Mouse (Mus musculus) cerebellum, adult 9-11 months (tissue): ENCODE measurements around the gene D930048N14Rik.
"Not testable (repeated sequence)": the region's sequence is repeated elsewhere in the genome, so short reads cannot be mapped to it uniquely, and the experiment has no call there.

Experiments used
- DNase-seq: peaks from one replicate; pipeline ENCODE4 v3.0.0; 2022

Gene D930048N14Rik

DNA sequence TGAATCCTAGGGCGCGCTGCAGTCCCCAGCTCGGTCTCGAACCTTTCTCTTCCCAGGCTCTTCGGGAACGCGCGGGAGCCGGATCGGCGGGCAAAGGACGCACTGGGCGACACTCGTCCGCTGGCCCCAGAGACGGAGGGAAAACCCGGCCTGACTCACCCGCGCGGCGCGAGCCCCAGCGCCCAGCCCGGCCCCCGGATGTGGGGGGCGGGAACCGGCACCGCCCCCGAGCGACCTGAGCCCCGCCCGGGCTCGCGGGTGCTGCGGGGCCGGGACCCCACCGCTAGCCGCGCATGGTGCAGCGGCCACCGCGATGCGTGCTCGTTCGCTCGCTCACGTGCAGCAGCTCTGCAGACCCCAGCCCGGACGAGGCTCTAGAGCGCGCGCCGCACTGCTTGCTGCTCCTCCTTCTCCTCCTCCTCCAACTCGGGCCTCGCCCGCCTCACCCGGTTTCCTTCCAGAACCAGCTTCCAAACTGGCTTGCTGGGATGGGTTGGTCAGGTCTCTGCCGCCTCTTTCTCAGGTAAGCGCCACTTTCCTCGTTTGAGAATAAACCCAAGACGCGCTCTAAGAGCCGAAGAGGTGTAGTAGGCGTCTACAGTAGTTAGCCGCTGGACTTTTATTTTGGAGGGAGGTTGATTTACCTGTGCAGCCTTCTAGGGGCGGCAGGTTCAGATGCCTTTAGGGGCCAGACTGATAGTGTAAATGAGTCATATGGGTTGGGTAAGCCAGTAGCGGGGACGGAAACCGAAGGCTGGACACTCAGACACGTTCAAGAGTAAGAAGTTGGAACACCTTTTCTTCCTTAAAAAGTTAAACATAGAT lies at the start of gene D930048N14Rik, which contains the start of gene N4bp3:
D930048N14Rik (plus strand) TSS at position 264 of the 825 bp plus-strand sequence.
N4bp3 (minus strand) TSS at position 152 of the 825 bp plus-strand sequence.
- DNase-seq, result peak; percentile 53

DNA sequence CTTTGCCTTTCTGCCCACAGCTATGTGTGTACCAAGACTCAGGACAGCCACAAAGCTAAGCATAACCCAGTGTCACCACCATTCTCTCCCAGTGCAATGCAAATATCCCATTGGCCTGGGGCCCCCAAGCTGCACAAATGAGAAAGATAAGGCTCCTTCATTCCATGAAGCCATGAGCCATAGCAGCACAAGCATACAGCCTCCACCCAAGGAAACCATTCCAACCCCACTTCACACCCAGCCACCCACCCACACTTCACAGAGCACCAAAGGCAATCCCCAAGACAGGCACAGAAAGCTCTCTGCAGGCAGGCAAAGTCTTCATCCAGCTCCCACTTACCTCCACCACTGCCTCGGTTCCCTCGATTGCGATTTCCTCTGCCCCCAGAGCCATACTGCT lies 48.5 kb upstream of the D930048N14Rik start:
- DNase-seq, result no peak

DNA sequence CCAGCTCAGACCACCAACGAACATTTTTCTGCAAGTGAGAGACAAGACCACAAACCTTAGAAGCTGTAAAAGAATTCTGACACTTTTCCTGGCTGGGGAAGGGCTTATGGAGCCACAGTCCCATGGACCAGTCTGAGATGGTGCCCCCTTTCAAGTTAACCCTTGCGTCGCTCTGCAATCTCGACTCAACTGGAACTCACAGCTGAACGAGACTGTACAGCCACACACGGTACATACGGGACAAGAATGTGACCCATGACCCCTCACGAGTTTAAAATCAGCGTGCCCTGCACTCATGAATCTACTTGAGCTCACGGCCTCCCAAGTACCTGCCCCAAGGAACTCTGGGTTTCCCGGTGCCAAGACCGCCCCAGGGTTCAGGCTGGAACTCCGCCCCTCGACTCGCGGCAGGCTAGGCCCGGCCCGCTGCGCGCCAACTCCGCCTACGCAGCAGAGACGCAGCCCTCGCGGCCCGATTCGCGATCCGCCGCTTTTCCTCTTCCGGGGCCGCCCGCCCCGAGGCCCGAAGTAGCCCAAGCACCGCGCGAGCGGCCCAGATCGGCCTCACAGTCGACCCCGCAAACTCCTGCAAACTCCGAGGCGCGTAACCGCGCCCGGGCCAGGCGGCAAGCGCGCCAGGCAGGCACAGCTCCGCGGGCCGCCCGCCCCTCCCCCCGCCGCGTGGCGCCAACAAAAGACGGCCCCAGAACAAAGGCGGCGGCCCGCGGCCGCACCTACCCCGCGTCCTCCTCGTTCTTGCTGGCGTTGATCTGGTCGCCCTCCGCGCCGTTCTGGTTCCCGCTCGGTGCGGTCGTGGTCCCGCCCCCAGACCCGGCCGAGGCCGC lies 44.9 kb upstream of the D930048N14Rik start:
- DNase-seq, result peak; percentile 83

DNA sequence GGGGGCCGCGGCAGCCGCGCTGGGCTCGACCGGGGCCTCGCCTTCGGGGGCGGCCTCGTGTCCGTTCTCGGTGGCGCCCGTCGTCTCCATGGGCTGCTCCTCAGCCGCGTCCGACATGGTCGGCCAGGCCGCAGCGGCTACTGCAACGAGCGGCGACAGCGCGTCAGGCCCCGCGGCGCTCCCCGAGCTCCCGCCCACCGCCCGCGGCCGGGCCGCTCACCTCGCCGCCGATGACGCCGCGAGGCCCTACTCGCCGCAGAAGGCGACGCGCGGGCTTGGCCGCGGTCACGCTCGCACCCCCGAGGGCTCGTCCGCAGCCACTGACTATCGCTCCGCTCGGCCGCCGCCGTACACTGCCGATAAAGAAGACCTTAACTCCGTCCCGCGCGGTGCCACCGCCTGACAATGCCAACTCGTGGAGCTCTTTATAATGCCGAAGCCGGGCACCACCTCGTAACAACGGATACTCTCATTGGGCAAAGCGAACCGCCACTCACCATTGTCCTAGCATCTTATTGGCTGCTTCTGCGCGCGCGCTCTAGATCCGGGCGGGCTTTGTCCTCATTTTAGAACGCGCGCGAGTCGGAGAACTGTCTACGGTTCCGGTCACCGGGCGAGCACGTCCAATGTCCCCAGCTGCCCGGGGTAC lies 44.2 kb upstream of the D930048N14Rik start, which contains the start of gene Hnrnpab:
Hnrnpab (minus strand) TSS at position 401 of the 649 bp plus-strand sequence.
- DNase-seq, result peak; percentile 98

DNA sequence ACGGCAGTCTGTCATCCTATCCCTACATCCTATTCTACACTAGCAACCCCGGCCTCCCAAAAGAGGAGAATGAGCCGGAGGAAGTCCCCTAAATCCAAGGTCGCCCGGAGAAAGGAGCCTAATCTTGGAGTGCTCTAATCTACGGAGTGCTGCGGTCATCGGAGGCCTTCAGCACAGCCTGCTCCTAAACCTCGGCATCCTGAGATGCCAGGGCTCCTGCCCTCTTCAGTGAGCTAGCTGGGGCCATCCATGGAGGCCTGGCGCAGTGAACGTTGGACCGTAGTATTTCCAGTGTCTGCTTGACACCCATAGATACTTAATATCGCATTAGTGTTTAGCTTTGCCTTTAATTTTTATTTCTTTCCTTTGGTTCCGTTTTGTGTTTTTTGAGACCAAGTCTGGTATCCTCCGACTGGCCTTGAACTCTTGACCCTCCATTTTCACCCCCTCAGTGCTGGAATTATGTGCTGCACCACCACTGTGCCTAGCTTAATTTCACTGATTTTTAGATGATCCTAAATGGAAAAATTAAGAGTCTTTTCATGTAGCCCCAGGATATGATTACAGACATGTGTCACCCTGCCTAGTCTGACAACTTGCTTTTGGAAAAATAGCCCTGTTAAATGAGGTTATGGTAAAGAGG lies 43.5 kb upstream of the D930048N14Rik start:
- DNase-seq, result no peak

DNA sequence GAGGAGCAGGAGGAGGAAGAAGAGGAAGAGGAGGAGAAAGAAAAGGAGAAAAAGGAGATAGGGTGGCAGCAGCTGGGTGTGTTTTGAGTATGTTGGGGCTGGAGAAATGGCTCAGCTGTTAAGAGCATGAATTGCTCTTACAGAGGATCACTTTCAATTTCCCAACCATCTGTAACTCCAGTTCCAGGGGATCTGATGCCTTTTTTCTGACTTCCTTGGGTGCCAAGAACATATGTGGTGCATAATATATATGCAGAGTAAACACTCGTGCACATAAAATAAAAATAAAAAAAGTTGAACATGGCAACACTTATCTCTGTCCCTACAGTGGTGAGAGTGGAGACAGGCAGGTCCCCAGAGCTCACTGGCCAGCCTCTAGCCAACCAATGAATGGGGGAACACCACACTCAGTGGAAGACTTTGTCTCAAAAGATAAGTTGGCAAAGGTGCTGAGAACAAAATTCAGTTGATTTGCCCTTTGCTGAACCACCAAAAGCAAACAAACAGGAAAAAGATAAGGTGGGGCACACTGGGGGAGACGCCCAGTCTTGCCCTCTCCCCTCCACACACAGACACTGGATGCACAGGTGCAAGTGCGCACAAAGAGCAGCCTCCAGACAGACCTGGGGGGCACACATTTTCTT lies 41.4 kb upstream of the D930048N14Rik start:
- DNase-seq, result no peak

DNA sequence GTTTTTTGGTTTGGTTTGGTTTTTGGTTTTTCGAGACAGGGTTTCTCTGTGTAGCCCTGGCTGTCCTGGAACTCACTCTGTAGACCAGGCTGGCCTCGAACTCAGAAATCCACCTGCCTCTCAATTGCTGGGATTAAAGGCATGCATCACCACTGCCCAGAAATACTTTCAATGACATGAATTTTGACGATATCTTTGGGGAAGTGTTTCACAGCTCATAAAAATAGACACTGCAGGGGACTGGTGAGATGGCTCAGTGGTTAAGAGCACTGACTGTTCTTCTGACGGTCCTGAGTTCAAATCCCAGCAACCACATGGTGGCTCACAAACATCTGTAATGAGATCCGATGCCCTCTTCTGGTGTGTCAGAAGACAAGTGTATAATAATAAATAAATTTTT lies 40.8 kb upstream of the D930048N14Rik start:
- DNase-seq, result not testable (repeated sequence)

DNA sequence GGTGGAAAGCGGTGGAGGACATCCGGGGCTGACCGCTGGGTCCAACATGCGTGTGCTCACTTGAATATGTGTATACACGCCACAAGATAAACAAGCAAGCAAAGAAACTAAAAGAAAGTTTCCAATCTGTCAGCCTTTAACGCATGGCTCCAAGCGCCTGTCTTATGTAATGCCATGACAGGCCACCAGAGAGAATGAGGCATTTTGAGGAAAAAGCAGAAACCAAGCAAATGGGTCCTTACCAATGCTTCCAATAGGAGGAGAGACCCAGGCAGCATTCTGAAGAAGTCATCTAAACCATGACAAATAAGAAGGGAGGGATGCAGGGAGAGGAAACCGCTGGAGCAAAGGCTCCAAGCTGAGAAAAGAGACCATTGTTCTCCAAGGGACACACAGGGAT lies 36.5 kb upstream of the D930048N14Rik start:
- DNase-seq, result no peak

DNA sequence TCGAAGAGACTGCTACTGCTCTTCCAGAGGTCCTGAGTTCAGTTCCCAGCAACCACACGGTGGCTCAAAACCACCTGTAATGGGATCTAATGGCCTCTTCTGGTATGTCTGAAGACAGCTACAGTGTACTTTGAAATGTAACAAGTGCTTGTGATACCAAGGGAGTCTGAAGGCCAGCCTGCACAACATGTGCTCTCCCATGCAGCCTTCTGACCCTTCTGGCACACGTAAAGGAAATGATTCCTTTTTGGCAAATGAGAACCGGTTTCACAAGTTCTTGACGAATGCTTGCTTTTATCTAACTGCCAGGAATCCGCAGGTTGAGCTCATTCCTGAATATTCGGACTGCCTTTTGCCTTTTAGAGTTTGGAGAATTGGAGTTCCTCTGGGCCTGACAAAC lies 35.6 kb upstream of the D930048N14Rik start:
- no peak for DNase-seq

DNA sequence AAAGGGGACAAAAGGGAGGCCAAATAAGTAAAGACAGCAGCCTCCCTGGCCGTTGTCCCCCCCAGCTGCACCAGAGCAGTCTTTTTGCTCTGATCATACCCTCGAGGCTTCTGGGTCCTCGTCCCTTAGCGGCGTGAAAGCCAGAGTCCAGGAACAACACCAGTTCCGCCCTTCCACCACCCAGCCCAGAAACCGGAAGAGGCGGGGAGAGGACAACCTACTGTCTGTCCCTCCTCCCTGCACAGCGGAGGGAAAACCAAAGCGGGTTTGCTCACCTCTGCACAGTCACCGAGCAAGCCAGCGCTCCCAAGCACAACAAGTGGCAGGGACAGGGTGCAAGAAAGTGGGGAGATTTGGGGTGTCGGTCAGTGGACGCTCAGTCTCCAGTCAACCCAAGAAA lies 35.2 kb upstream of the D930048N14Rik start:
- DNase-seq, result no peak

DNA sequence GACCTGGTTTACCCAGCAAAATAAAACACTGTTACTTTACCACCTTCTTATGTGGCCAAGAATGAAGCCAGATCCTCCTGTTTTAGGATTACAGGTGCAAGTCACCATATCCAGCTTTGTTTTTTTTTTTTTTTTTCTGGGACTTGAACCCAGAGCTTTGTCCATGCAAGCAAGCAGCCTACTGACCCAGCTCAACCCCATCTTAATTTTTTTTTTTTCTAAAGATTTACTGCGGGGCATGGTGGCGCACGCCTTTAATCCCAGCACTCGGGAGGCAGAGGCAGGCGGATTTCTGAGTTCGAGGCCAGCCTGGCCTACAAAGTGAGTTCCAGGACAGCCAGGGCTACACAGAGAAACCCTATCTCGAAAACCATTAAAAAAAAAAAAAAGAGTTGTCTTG lies 34.6 kb upstream of the D930048N14Rik start:
- DNase-seq, result not testable (repeated sequence)

DNA sequence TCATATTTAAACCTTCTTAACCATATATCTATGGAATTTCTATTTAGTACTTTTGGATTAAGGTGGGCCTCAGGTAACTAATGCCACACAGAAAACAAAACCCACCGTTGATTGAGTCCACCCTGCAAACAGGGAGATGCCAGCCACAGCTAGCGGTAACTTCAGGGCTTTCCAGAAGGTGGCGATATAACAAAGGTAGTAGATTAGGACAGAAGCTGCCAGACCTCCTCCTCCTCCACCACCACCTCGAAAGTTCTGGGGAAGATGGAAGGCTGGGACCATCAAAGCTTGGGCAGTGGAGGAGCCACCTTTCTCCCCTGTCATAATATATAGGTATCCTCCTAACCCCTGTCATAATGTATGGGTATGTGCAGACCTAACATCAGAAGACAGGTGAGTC lies 33.1 kb upstream of the D930048N14Rik start:
- peak; percentile 73 for DNase-seq

DNA sequence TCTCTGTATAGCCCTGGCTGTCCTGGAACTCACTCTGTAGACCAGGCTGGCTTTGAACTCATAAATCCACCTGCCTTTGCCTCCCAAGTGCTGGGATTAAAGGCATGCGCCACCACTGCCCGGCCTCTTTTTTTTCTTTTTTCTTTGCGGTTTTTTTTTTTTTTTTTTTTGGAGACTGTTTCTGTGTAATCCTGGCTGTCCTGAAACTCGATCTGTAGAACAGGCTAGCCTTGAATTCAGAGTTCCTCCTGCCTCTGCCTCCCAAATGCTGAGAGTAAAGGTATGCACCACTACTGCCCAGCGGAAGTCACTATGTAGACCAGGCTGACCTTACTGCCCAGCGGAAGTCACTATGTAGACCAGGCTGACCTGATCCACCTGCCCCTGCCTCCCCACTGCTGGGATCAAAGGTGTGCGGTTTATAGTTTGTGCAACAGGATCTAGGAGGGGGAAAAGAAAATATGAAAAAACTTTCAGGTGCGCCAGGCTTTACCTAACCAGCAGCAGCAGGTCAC lies 31.8 kb upstream of the D930048N14Rik start:
- no peak for DNase-seq

DNA sequence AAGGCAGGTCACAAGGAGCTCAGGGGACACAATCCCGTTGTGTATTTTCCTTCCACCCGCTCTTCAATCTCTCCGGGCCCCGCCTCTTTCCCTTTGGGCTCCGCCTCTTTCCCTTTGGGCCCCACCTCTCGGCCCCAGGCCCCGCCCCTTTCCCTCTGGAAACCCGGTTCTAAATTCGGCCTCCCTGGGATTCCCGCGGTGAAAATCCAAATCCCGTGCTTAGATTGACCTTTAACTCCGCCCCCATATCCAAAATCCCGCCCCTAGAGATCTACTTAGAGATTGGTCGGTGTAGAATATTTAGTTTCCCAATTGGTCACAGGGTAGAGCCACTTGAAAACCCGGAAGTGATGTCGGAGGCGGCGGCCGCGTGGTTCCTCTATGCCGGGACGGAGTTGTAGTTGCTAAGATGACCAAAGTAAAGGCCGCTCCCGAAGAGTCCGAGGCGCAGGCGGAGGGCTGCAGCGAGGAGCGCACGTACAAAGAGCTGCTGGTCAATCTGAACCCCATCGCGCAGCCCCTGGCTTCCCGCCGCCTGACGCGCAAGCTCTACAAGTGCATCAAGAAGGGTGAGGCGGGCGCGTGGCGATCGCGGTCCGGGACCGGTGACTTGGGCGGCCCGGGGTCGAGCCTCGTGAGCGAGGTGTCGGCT lies 31.2 kb upstream of the D930048N14Rik start, which contains the start of gene Nhp2:
Nhp2 (plus strand) TSS at position 327 of the 652 bp plus-strand sequence.
- peak; percentile 97 for DNase-seq

DNA sequence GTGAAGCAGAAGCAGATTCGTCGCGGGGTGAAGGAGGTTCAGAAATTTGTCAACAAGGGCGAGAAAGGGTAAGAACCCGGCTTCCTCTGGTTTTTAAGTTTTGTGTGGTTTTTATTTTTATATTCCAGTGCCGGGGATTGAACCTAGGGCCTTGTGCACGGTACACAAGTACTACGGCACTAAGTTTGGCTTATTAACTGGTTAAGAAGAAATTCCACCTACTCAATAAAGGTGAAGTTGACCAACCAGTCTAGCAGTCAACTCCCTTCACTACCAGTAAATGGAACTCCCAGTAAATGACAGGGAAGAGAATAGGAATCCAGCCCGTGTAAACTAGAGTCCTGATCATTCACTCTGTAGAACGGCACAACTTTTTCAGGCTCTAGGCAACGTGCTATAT lies 30.7 kb upstream of the D930048N14Rik start:
- no peak for DNase-seq

DNA sequence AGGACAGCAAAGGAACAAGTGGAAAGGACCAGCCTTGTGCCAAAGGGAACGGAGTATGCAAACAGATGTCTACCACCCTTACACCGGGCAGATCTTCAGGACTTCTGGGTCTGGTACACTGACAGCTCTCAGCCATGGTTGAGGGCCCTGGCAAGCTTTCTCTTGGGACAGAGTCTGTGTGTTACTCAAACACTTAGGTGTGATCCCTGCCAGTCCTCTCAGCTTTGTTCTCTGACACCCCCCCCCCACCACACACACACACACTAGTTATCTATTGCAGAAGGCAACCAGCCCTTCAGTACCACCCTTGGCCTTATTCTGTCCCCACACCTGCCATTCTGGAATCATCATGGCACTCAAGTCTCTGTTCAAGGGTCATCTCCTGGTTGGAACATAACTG lies 29.0 kb upstream of the D930048N14Rik start:
- DNase-seq, result no peak

DNA sequence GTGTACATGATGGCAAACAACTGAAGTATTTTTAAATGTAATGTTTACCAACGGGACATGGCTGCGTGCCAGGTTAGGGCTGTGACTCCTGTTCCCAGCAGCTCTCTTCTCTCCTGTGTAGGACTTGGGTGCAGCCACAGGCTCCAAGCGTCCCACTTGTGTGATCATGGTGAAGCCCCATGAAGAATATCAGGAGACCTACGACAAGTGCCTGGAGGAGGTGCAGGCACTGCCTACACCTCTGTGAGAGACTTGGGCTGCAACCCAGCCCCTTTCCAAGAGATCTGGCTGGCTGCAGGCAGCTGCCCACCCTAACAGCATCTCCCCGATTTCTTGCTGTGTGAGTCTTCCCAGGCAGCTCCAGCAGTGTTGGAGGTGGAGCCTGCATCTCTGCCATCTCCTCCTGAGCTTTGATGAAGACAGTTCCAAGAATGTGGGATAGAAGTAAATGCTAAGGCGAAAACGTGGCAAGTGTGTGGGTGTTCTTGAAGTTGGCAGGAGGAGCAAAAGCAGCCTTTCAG lies 27.7 kb upstream of the D930048N14Rik start:
- no peak for DNase-seq

DNA sequence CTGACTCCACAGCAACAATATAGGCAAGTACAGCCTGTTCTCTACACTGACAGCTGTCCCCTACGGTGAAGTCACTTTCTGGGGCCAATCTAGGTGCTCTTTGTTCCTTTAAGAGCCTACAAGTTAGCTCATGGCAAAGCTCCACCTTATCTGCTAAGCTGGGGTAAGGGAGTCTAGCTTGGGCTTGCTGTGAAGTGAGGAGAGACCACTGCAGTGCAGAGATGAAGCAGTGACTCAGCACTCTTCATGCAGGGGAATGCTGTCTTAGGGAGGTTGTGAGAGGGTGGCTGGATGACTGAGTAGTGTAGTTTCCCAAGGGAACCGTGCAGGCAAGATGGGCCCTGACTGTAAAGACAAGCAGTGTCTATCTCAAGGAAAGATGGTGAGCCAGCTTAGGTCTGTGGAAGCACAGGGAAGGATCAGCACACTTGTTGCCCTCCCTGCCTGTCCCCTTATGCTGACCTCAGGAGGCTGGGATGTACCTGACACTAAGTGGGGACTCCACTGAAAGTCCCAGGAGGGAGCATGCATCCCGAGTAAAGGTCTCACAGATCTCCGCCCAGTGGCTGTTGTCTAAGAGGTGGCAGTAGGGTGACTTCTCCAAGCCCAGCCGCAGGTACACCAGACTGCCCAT lies 25.4 kb upstream of the D930048N14Rik start:
- DNase-seq, result no peak

DNA sequence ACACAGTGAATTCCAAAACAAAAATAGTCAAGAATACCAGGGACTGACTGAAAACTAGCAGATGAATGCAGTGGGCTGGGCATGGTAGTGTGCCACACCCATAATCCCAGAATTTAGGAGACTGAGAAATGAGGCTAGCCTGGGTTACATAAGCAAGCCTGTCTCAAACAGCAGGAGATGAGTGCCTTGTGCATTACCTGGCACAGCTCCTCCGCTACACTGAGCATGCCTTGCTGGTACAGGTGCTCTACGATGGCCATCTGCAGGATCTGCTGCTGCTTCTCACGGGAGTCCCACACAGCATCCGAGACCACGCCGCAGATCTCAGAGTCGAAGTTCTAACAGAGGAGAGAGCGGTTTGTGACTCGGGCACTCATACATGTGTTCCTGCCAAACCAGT lies 23.3 kb upstream of the D930048N14Rik start:
- peak; percentile 62 for DNase-seq

DNA sequence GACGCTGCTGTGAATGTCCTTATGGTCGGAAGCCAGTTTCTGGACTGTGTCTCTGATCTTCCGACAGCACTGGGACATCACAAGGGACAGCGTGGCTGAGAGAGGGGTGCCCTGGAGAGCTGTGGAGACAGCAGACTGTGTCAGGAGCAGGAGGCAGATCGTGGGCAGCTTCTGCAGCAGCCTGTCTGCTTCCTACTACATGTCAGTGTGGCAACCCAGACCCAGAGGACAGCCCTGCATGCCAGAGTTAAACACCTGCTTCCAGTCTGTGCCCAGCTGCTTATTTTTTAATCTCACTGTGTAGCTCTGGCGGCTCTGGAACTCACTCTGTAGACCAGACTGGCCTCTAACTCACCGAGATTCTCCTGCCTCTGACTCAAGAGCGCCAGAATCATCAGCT lies 22.8 kb upstream of the D930048N14Rik start:
- no peak for DNase-seq
